Mouse (Mus musculus) lung, postnatal 0 days (tissue): Measurements from ENCODE around the gene Ptprn2. TPM values are rescaled to one million over a fixed set of nuclear protein-coding genes. Genes with fewer than 3 reads are reported as not detected.

Experiments used
- ATAC-seq: fragments of 200-750 bp; cut with Nextera tagmentation; 2 replicates; pipeline ENCODE4 v1.8.0; 2017; ENCODE audit warnings: moderate library complexity
- DNase-seq: peaks from one replicate; pipeline ENCODE4 v3.0.0-alpha.2; 2016; ENCODE audit warnings: low spot score
- H3K27ac ChIP-seq: fragments of 300-500 bp; sonication (generic); 2 replicates; pipeline ENCODE4 v1.5.1; 2014; ENCODE audit warnings: antibody characterized with exemption, mild to moderate bottlenecking, low read length, mixed read lengths
- H3K27me3 ChIP-seq: fragments of 300-500 bp; sonication (generic); replicated peaks from 2 replicates; pipeline ENCODE4 v1.6.1; 2014; ENCODE audit warnings: low read length, mixed read lengths; ENCODE audit not compliant: insufficient read depth
- H3K36me3 ChIP-seq: fragments of 300-500 bp; sonication (generic); 2 replicates; pipeline ENCODE4 v1.6.1; 2014; ENCODE audit warnings: low read length, mixed read lengths; ENCODE audit not compliant: insufficient read depth
- H3K4me1 ChIP-seq: fragments of 300-500 bp; sonication (generic); 2 replicates; pipeline ENCODE4 v1.6.1; 2014; ENCODE audit warnings: antibody characterized with exemption, low read depth, low read length, mixed read lengths; ENCODE audit not compliant: insufficient read depth
- H3K4me2 ChIP-seq: fragments of 300-500 bp; sonication (generic); replicated peaks from 2 replicates; pipeline ENCODE4 v1.6.1; 2014; ENCODE audit warnings: low read depth, mild to moderate bottlenecking, low read length, moderate library complexity, mixed read lengths
- H3K4me3 ChIP-seq: fragments of 300-500 bp; sonication (generic); 2 replicates; pipeline ENCODE4 v1.5.1; 2014; ENCODE audit warnings: low read depth, low read length
- H3K9ac ChIP-seq: fragments of 300-500 bp; sonication (generic); replicated peaks from 2 replicates; pipeline ENCODE4 v1.6.1; 2014; ENCODE audit warnings: low read depth, mild to moderate bottlenecking
- H3K9me3 ChIP-seq: fragments of 300-500 bp; sonication (generic); 2 replicates; pipeline ENCODE4 v1.6.1; 2016; ENCODE audit warnings: low read length, mixed read lengths
- CTCF ChIP-seq: IDR thresholded peaks from 2 replicates; pipeline ENCODE4 v1.5.1; 2016; ENCODE audit warnings: antibody characterized with exemption, mild to moderate bottlenecking
- EP300 ChIP-seq: IDR thresholded peaks from 2 replicates; pipeline ENCODE4 v1.6.1; 2016; ENCODE audit warnings: antibody characterized with exemption, mild to moderate bottlenecking, control low read depth
- WGBS: fragments of 180-500 bp; shearing (Covaris S2); extraction: QIAGEN DNeasy Blood & Tissue Kit; methylation state at CpG from one replicate; pipeline ENCODE4 v1.1.7; 2014; 5-methylcytosine and 5-hydroxymethylcytosine counted together
- polyA plus RNA-seq: library from polyadenylated mRNA; unstranded; fragments of >200 nt; fragmentation: Nextera tagmentation; extraction: Ambion mirVana; gene quantifications from 2 replicates; pipeline ENCODE4 v1.2.1, GENCODE M21; 2015

Ptprn2 gene
- polyA plus RNA-seq, 1 experiment from 2014 or later, result 0.24 TPM

DNA sequence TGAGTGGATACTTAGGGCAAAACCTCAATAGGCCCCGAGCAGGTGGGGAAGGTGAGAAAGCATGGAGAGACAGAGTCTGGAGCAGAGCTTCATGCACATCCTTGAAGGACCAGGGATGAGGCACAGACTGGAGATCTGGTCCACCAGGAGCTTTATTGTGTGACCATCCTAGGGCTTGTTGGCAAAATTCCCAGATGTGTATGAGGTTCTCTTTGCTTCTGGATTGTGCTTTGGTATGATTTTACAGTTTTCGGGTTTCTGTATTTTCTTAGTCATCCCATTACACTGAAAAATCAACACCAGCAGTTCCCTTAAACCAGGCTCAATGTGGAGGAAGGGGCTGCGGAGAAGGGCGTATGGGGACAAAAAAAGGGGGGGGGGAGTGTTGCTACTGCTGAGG, 621.2 kb downstream of the Ptprn2 start:
- H3K4me2 ChIP-seq, result 0 out of 2 replicates have a peak overlapping the region, but pooled peaks have one; percentile 19
- H3K27ac ChIP-seq, result no peak overlapping the region
- peak; percentile 42 for DNase-seq
- no peaks in the 10 kb centered on the region for H3K36me3 ChIP-seq
- H3K4me3 ChIP-seq, result no peak overlapping the region
- H3K4me1 ChIP-seq, result no peaks in the 10 kb centered on the region
- TF ChIP-seq CTCF (no peak), EP300 (no peak)
- no peak for ATAC-seq
- H3K27me3 ChIP-seq, result no peaks in the 10 kb centered on the region
- H3K9ac ChIP-seq, result no peak overlapping the region
- H3K9me3 ChIP-seq, result no peaks in the 10 kb centered on the region
- WGBS, result 28% methylated on average over 4 of the region's 4 CpGs

DNA sequence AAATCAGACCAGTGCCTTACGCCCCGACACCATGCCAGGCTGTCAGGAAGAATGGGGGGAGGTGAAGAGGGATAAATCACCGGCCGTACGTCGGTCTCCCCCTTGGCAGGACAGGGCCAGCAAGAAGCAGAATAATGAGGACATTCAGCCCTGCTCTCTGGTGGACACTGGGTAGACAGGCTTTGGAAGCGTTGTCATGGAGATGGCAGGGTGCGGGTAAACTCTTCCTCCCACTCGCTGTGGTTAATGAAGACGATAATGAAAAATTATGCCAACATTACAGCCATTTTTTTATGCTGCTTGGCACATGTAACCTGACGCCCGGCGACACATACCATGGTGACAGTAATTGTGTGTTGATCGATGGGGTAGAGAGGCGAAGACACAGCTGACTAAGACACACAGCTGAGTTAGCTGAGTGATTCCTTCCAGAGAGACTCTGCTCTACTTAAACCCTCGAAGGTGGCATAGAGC, 621.7 kb downstream of the Ptprn2 start:
- H3K4me3 ChIP-seq, result no peak overlapping the region

GRCm38 (mm10) chr12:117115254-117115865, 629.8 kb downstream of the Ptprn2 start:
- Histone ChIP-seq H3K27ac (no peak overlapping the region), H3K9me3 (no peaks in the 10 kb centered on the region), H3K4me1 (no peaks in the 10 kb centered on the region), H3K4me3 (no peak overlapping the region), H3K9ac (no peak overlapping the region), H3K36me3 (no peaks in the 10 kb centered on the region), H3K27me3 (no peaks in the 10 kb centered on the region), H3K4me2 (no peak overlapping the region)
- no peak for TF ChIP-seq EP300
- TF ChIP-seq CTCF, result no peak
- WGBS, result 65% methylated on average over 10 of the region's 10 CpGs
- ATAC-seq, result no peak
- DNase-seq, result no peak

More for the DNA sequence above, 621.7 kb downstream of the Ptprn2 start:
- ATAC-seq (peak; percentile 93), DNase-seq (peak; percentile 87)
- Histone ChIP-seq H3K4me2 (0 out of 2 replicates have a peak overlapping the region, but pooled peaks have one; percentile 19), H3K9ac (no peak overlapping the region), H3K9me3 (no peaks in the 10 kb centered on the region), H3K36me3 (no peaks in the 10 kb centered on the region), H3K27ac (no peak overlapping the region), H3K4me1 (no peaks in the 10 kb centered on the region), H3K27me3 (no peaks in the 10 kb centered on the region)
- 13% methylated on average over 16 of the region's 16 CpGs for WGBS
- TF ChIP-seq EP300 (peak; percentile 60; the same call in 1 of the 2 replicates), CTCF (peak; percentile 54)

DNA sequence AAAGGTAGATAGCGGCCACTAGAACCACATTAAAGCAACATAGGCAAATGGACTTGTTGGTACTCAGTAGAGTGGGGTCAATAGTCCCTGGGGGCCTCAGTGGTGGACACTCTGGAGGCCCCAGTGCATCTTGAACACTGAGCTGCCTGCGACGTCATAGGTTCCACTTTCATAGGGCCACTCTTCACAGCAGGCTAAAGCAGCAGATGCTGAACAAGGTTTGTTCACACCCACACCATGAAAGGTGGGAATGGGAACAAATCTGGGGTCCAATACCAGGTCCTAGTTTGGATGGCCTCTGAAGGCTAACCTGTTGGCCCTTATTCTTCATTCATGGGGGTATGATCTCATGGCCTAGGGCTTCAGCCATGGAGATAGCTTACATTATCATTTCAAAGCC, 641.6 kb downstream of the Ptprn2 start:
- no peaks in the 10 kb centered on the region for H3K27me3 ChIP-seq
- H3K9me3 ChIP-seq, result no peaks in the 10 kb centered on the region
- H3K4me1 ChIP-seq, result no peaks in the 10 kb centered on the region
- no peak for TF ChIP-seq CTCF
- TF ChIP-seq EP300, result no peak
- 86% methylated on average over 3 of the region's 3 CpGs for WGBS
- H3K4me2 ChIP-seq, result no peak overlapping the region
- no peak for ATAC-seq
- no peak overlapping the region for H3K9ac ChIP-seq
- H3K27ac ChIP-seq, result no peak overlapping the region
- H3K36me3 ChIP-seq, result no peaks in the 10 kb centered on the region
- H3K4me3 ChIP-seq, result no peak overlapping the region
- DNase-seq, result no peak

GRCm38 (mm10) chr12:117127485-117127884, 642.0 kb downstream of the Ptprn2 start:
- DNase-seq (no peak), ATAC-seq (no peak)
- H3K36me3 ChIP-seq, result no peaks in the 10 kb centered on the region
- WGBS, result 70% methylated on average over 6 of the region's 6 CpGs
- H3K4me3 ChIP-seq, result no peak overlapping the region
- H3K4me2 ChIP-seq, result no peak overlapping the region
- no peak overlapping the region for H3K27ac ChIP-seq
- H3K4me1 ChIP-seq, result no peaks in the 10 kb centered on the region
- no peaks in the 10 kb centered on the region for H3K9me3 ChIP-seq
- H3K27me3 ChIP-seq, result no peaks in the 10 kb centered on the region
- no peak for TF ChIP-seq CTCF
- TF ChIP-seq EP300, result no peak
- H3K9ac ChIP-seq, result no peak overlapping the region

- Histone ChIP-seq H3K4me2 (no peak overlapping the region), H3K4me3 (no peak overlapping the region), H3K9ac (no peak overlapping the region), H3K9me3 (no peaks in the 10 kb centered on the region), H3K27me3 (no peaks in the 10 kb centered on the region), H3K27ac (no peak overlapping the region), H3K4me1 (no peaks in the 10 kb centered on the region), H3K36me3 (no peaks in the 10 kb centered on the region)
- DNase-seq (peak; percentile 57), ATAC-seq (no peak)
- TF ChIP-seq CTCF, result peak; percentile 74
- no peak for TF ChIP-seq EP300
- 16% methylated on average over 2 of the region's 2 CpGs for WGBS
Measured at GRCm38 (mm10) chr12:117132095-117132494, 646.6 kb downstream of the Ptprn2 start.
